Mouse (Mus musculus) kidney, embryonic 15.5 days (tissue): ENCODE measurements around the gene Shisal1. TPM values are rescaled to one million over a fixed set of nuclear protein-coding genes. Genes with fewer than 3 reads are reported as not detected.

Source experiments
- ATAC-seq: fragments of 200-750 bp; cut with Nextera tagmentation; replicated peaks from 2 replicates; pipeline ENCODE4 v1.8.0; 2017; ENCODE audit warnings: moderate TSS enrichment; ENCODE audit not compliant: low FRiP score
- H3K27ac ChIP-seq: fragments of 300-500 bp; sonication (generic); 2 replicates; pipeline ENCODE4 v1.5.1; 2015; ENCODE audit warnings: mild to moderate bottlenecking, inconsistent platforms
- H3K27me3 ChIP-seq: fragments of 300-500 bp; sonication (generic); 2 replicates; pipeline ENCODE4 v1.6.1; 2015; ENCODE audit warnings: inconsistent platforms
- H3K36me3 ChIP-seq: fragments of 300-500 bp; sonication (generic); 2 replicates; pipeline ENCODE4 v1.6.1; 2015; ENCODE audit warnings: inconsistent platforms
- H3K4me1 ChIP-seq: fragments of 300-500 bp; sonication (generic); 2 replicates; pipeline ENCODE4 v1.6.1; 2015; ENCODE audit warnings: inconsistent platforms
- H3K4me2 ChIP-seq: fragments of 300-500 bp; sonication (generic); 2 replicates; pipeline ENCODE4 v1.6.1; 2015; ENCODE audit warnings: moderate library complexity, mild to moderate bottlenecking, inconsistent platforms
- H3K4me3 ChIP-seq: fragments of 300-500 bp; sonication (generic); replicated peaks from 2 replicates; pipeline ENCODE4 v1.5.1; 2015; ENCODE audit warnings: mild to moderate bottlenecking, inconsistent platforms
- H3K9ac ChIP-seq: fragments of 300-500 bp; sonication (generic); 2 replicates; pipeline ENCODE4 v1.6.1; 2015; ENCODE audit warnings: mild to moderate bottlenecking, inconsistent platforms
- H3K9me3 ChIP-seq: fragments of 300-500 bp; sonication (generic); replicated peaks from 2 replicates; pipeline ENCODE4 v1.6.1; 2016; ENCODE audit warnings: inconsistent platforms
- WGBS: fragments of 180-500 bp; shearing (Covaris S2); methylation state at CpG from one replicate; pipeline ENCODE4 v1.1.7; 2015; ENCODE audit warnings: mixed read lengths; 5-methylcytosine and 5-hydroxymethylcytosine counted together
- polyA plus RNA-seq: library from polyadenylated mRNA; unstranded; fragments of >200 nt; fragmentation: Nextera tagmentation; extraction: Ambion mirVana; gene quantifications from 2 replicates; pipeline ENCODE4 v1.2.1, GENCODE M21; 2015

Shisal1 gene
- polyA plus RNA-seq, 1 experiment from 2014 or later = 2.6 TPM

DNA sequence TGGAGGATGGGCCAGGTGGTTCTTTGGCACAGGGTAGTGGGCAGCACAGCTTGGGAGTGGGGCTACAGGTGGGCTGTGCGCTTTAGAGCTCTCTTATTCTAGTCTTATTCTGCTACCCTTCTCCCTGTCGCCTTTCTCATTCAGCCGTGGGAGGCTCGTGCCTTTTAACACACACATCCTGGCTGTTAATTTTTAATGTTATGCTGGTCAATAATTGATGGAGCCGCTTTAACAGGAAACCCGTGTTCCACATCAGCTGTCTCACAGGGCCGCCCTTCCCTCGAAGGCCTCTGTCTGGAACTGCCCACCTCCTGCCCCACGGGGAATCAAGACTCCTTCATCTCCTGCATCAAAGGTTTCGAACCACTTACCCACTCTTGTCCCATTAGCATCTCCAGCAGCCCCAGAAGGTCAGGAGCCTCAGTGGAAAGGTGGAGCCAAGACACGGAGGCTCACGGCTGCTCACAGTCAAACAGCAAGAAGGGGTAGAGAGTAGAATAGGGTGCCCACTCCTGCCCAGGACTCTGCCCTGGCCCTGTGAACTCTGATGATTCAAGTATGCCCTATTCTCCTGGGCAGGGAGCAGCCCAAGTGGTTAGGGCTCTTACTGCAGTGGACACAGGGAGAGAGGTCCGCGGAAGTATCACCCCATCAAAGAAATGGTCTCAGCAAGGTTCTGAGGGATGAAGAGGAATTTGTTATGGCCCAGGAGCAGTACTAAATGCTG, 51.4 kb downstream of the Shisal1 start:
- Histone ChIP-seq H3K9ac (no peak overlapping the region), H3K4me3 (no peak overlapping the region), H3K36me3 (no peaks in the 10 kb centered on the region), H3K27me3 (no peaks in the 10 kb centered on the region), H3K9me3 (no peaks in the 10 kb centered on the region), H3K27ac (peak overlapping the region; percentile 89), H3K4me2 (no peak overlapping the region), H3K4me1 (peaks cover 38% of the 10 kb centered on the region)
- 31% methylated on average over 14 of the region's 14 CpGs for WGBS
- peak; percentile 65 for ATAC-seq

DNA sequence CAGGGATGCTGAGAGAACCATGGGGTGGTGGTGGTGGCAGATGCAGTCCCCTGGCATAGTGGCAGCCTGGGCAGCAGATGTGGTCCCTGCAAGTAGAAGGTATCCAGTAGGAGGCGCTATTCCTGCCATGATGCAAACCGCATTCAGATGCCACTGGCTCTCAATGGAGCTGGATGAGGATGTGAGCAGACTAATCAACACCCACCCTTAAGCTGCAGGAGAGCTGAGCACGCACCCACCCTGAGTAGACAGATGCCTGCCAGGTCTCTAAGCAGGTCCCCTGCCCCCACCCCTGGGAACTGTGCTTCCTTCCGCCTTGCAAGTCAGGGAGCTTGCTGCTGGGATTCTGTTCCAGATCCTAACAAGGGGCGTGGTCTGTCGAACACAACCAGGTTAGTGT, 53.6 kb downstream of the Shisal1 start:
- Histone ChIP-seq H3K27me3 (no peaks in the 10 kb centered on the region), H3K27ac (peak overlapping the region; percentile 89), H3K4me3 (no peak overlapping the region), H3K9ac (no peak overlapping the region), H3K9me3 (no peaks in the 10 kb centered on the region), H3K36me3 (no peaks in the 10 kb centered on the region), H3K4me2 (no peak overlapping the region), H3K4me1 (peaks cover 38% of the 10 kb centered on the region)
- WGBS = 43% methylated on average over 6 of the region's 6 CpGs
- ATAC-seq = no peak

DNA sequence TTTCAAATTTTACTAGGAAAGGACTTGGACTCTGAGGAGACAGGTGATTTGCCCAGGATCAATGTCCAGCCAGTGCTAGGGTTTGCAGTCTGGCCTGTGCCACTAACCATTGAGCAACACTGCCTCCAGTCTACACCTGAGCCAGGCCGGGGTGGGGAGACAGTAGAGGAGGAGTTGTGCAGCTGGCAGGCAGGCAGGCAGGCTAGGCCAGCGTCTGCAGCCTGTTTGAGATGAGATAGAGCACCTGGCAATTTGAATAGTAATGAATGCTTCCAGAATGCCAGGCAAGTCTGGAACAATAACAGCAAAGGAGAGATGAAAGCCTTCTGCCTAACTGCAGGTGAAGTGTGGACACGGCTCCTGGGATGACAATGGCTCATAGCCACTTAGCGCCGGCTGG, 54.1 kb downstream of the Shisal1 start:
- no peaks in the 10 kb centered on the region; the same call in 1 of the 2 replicates for H3K9me3 ChIP-seq
- peak overlapping the region; percentile 89 for H3K27ac ChIP-seq
- no peak for ATAC-seq
- peaks cover 38% of the 10 kb centered on the region for H3K4me1 ChIP-seq
- H3K9ac ChIP-seq = no peak overlapping the region
- 53% methylated on average over 5 of the region's 5 CpGs for WGBS
- no peaks in the 10 kb centered on the region for H3K27me3 ChIP-seq
- H3K36me3 ChIP-seq = no peaks in the 10 kb centered on the region
- no peak overlapping the region for H3K4me3 ChIP-seq
- H3K4me2 ChIP-seq = no peak overlapping the region

DNA sequence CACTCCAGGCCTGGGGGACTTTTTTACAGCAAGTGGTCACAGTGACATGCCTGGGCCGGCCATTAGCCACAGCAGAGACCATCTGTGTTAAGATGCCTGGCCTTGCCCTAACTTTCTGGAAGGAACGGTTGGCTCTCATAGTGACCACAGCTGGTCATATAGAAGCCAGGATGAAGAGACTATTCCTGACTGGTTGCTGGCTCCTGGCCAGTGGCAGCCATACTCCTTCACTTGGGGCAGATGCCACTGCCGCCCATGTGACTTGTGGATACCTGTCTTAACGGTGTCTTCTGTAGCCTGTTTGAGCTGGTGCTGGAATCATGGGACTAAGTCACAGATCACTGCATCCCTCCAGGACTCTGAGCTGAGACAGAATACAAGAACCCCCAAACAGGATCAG, 54.8 kb downstream of the Shisal1 start:
- Histone ChIP-seq H3K4me3 (no peak overlapping the region), H3K36me3 (no peaks in the 10 kb centered on the region), H3K4me2 (no peak overlapping the region), H3K27ac (no peak overlapping the region), H3K27me3 (no peaks in the 10 kb centered on the region), H3K9me3 (peaks cover 4% of the 10 kb centered on the region), H3K9ac (no peak overlapping the region), H3K4me1 (peaks cover 38% of the 10 kb centered on the region)
- ATAC-seq = no peak
- 91% methylated on average over 4 of the region's 4 CpGs for WGBS

- Histone ChIP-seq H3K27ac (no peak overlapping the region), H3K4me1 (peaks cover 13% of the 10 kb centered on the region), H3K36me3 (no peaks in the 10 kb centered on the region), H3K4me2 (no peak overlapping the region), H3K9me3 (peaks cover 4% of the 10 kb centered on the region), H3K27me3 (no peaks in the 10 kb centered on the region), H3K9ac (no peak overlapping the region), H3K4me3 (no peak overlapping the region)
- WGBS = 80% methylated on average over 8 of the region's 8 CpGs
- ATAC-seq = no peak
Measured at GRCm38 (mm10) chr15:84388698-84389131, 58.2 kb downstream of the Shisal1 start.

DNA sequence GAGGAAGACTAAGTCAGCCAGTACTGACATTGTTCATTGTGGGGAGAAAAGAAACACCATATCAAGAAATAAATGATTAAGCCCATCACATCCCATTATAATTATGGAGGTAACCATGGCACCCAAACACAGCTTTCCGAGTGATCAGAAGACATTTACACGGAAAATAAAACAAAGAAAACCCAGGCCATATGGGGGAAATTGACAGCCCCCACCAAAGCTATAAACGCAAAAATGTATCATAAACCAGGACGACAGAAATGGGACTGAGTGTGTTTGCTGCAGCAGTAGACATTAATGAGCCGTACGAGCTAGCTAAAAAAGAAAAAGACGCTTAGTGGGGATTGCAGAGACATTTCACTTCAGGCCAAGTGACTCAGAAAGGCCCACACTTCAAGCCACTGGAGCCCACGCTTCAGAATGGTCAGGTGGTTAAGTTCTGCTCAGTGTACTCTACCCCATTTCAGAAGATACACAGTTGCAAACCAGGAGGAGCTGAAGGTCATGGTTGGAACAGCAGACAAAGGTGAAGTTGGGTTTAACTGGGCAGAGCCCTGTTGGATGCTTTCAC, 60.8 kb downstream of the Shisal1 start:
- Histone ChIP-seq H3K9ac (no peak overlapping the region), H3K4me1 (no peaks in the 10 kb centered on the region; the same call in 1 of the 2 replicates), H3K27me3 (no peaks in the 10 kb centered on the region), H3K4me3 (no peak overlapping the region), H3K9me3 (peaks cover 4% of the 10 kb centered on the region), H3K27ac (no peak overlapping the region), H3K4me2 (no peak overlapping the region), H3K36me3 (no peaks in the 10 kb centered on the region)
- ATAC-seq = no peak
- 85% methylated on average over 8 of the region's 8 CpGs for WGBS

GRCm38 (mm10) chr15:84384066-84384465, 62.8 kb downstream of the Shisal1 start:
- Histone ChIP-seq H3K27me3 (no peaks in the 10 kb centered on the region), H3K9ac (no peak overlapping the region), H3K4me2 (no peak overlapping the region), H3K4me3 (no peak overlapping the region), H3K27ac (no peak overlapping the region), H3K9me3 (peaks cover 4% of the 10 kb centered on the region), H3K36me3 (no peaks in the 10 kb centered on the region), H3K4me1 (peaks cover 16% of the 10 kb centered on the region)
- no peak for ATAC-seq
- 90% methylated on average over 9 of the region's 9 CpGs for WGBS

DNA sequence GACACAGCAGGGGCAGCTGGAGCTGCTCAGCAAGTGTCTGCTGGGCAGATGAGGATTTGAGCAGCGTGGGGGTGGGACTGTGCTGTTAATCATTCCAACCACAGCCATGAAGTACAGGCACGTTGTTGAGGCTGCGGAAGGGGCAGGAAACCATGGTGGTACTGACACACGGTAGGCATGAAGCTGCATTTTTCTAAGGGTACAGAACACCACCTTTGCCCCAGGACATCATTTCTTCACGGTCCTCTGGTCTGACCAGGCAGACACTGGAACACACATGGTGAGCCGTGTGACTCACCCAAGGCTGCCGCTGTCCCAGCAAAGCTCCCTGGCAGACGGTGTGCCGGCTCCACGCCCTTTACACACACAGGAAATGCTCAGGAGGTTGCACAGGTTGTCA, 66.7 kb downstream of the Shisal1 start:
- 28% methylated on average over 10 of the region's 10 CpGs for WGBS
- H3K36me3 ChIP-seq = no peaks in the 10 kb centered on the region
- H3K9me3 ChIP-seq = peaks cover under 1% of the 10 kb centered on the region; the same call in 1 of the 2 replicates
- no peak overlapping the region for H3K4me3 ChIP-seq
- no peak overlapping the region for H3K9ac ChIP-seq
- H3K27me3 ChIP-seq = no peaks in the 10 kb centered on the region
- no peak overlapping the region for H3K4me2 ChIP-seq
- ATAC-seq = peak; percentile 55; the same call in 1 of the 2 replicates
- H3K27ac ChIP-seq = 0 out of 2 replicates have a peak overlapping the region, but pooled peaks have one; percentile 13
- peaks cover 20% of the 10 kb centered on the region for H3K4me1 ChIP-seq

DNA sequence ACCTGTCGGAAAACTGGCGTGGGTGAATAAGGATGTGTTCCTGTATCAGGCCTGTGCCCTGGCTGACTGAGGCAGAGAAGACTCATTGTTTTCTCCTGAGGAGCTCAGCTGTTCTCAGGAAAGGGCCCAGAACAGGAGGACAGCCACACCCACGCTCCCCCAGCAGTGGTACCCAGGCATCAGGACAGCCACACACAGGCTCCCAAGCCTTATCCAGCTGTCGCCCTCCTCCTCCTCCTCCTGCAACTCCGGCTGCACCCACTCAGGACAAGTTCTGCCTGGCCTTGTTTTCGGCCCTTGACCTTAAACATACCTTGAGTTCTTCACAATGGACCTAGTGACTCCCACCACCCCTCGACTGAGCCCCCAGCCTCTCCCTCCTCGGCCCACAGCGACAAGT, 68.2 kb downstream of the Shisal1 start:
- H3K4me1 ChIP-seq = peaks cover 20% of the 10 kb centered on the region
- no peaks in the 10 kb centered on the region for H3K36me3 ChIP-seq
- peaks cover 8% of the 10 kb centered on the region for H3K9me3 ChIP-seq
- H3K27ac ChIP-seq = no peak overlapping the region
- H3K4me3 ChIP-seq = no peak overlapping the region
- ATAC-seq = no peak
- no peak overlapping the region for H3K4me2 ChIP-seq
- no peak overlapping the region for H3K9ac ChIP-seq
- no peaks in the 10 kb centered on the region for H3K27me3 ChIP-seq
- WGBS = 75% methylated on average over 9 of the region's 9 CpGs

DNA sequence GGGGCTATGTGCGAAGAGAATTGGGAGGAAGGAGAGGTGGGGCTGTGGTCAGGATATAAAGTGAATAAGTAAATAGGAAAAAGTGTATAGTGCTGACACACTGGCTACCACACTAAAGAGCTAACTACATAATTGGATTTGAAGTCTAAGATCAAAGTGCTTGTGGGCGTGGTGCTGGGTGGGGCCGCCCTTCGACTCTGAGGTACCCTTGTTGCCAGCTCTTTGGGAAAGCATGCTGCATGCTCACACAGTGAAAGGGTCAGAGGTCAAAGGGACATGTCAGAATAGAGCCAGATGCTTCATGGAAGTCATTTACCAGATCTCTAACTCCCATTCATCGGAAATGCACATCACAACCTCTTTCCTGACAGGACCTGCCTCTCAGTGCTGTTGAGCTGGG, 74.1 kb downstream of the Shisal1 start:
- Histone ChIP-seq H3K9ac (no peak overlapping the region), H3K36me3 (no peaks in the 10 kb centered on the region), H3K9me3 (peaks cover 8% of the 10 kb centered on the region), H3K4me2 (no peak overlapping the region), H3K27me3 (no peaks in the 10 kb centered on the region), H3K4me3 (no peak overlapping the region), H3K27ac (no peak overlapping the region), H3K4me1 (no peaks in the 10 kb centered on the region)
- WGBS = 61% methylated on average over 5 of the region's 5 CpGs
- ATAC-seq = no peak

- no peak overlapping the region for H3K27ac ChIP-seq
- no peaks in the 10 kb centered on the region for H3K36me3 ChIP-seq
- 80% methylated on average over 8 of the region's 8 CpGs for WGBS
- H3K4me1 ChIP-seq = peaks cover 12% of the 10 kb centered on the region
- no peak for ATAC-seq
- H3K4me3 ChIP-seq = no peak overlapping the region
- H3K9me3 ChIP-seq = no peaks in the 10 kb centered on the region
- no peak overlapping the region for H3K9ac ChIP-seq
- H3K27me3 ChIP-seq = no peaks in the 10 kb centered on the region
- H3K4me2 ChIP-seq = no peak overlapping the region
Measured at GRCm38 (mm10) chr15:84367402-84367801, 79.5 kb downstream of the Shisal1 start.

GRCm38 (mm10) chr15:84366574-84366989, 80.3 kb downstream of the Shisal1 start:
- H3K9me3 ChIP-seq = no peaks in the 10 kb centered on the region
- H3K27me3 ChIP-seq = no peaks in the 10 kb centered on the region
- no peak overlapping the region for H3K27ac ChIP-seq
- H3K9ac ChIP-seq = no peak overlapping the region
- WGBS = 88% methylated on average over 10 of the region's 10 CpGs
- no peak overlapping the region for H3K4me3 ChIP-seq
- peaks cover 12% of the 10 kb centered on the region for H3K4me1 ChIP-seq
- H3K36me3 ChIP-seq = no peaks in the 10 kb centered on the region
- no peak for ATAC-seq
- H3K4me2 ChIP-seq = no peak overlapping the region
